Mouse (Mus musculus) adrenal gland, postnatal 4 days (tissue): ENCODE data around the gene Hoxc6. TPM values are rescaled to one million over a fixed set of nuclear protein-coding genes. Genes with fewer than 3 reads are reported as not detected.

Experiments used
- DNase-seq, 2 experiments: peaks; one replicate each; pipeline ENCODE4 v3.0.0; 2021 to 2022; ENCODE audit warnings: low spot score in 2 of 2, mixed read lengths in 2 of 2
- total RNA-seq, 2 experiments: library from RNA; stranded (reverse); gene quantifications; 2 replicates each; pipeline ENCODE4 v1.2.3; 2021

Hoxc6 gene
- total RNA-seq, 2 experiments from 2014 or later, result 40.3 to 41.5 TPM

DNA sequence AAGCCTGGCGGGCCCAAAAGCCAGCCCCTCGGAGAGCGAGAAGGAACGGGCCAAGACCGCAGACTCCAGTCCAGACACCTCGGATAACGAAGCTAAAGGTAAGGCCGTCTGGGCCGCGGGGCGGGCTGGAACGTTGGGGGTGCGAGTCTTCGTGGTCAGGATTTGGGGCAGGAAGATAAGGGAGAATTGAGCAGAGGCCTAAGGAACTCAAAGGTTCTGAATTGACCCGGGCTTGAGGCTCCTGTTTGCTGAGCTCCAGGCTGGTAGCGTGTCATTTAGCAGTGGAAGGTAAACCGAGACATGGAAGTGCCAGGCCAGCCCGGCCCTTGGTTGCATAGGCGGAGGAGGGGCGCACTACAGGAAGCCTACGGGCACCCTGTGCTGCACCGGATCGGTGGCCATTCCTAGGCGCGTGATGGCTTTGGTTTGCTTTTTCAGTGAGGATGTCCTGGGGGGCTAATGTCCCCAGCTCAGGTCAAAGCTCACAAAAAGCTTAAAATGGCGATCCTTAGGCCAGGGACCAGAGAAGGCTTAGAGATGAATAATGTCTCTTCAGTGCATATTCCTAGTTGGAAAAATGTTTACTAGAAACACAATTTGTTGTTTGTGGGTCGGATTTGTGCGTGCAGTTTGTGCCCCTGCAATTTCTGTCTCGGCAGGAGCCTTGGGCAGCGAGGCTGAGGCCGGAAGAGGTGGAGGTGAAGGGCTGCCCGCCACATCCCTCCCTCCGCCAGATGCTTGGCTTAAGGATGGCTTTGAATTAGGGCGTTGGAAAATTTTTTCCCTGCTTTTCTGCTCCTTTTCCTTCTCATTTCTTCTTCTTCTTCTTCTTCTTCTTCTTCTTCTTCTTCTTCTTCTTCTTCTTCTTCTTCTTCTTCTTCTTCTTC is 30.3 kb upstream of the Hoxc6 start:
- no peak for DNase-seq

GRCm38 (mm10) chr15:102969296-102969695 is 28.8 kb upstream of the Hoxc6 start:
- no peak for DNase-seq

DNA sequence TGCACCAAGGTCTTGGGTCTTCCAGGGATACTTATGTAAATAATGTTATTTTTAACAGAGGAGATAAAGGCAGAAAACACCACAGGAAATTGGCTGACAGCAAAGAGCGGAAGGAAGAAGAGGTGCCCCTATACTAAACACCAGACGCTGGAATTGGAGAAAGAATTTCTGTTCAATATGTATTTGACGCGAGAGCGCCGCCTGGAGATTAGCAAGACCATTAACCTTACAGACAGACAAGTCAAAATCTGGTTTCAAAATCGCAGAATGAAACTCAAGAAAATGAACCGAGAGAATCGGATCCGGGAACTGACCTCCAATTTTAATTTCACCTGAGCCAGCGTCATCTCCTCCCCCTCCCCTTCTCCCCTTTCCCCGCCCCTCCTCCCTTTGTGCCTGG is 27.3 kb upstream of the Hoxc6 start:
- no peak for DNase-seq

- no peak for DNase-seq
Observed at GRCm38 (mm10) chr15:102972254-102972653, 25.8 kb upstream of the Hoxc6 start.

DNA sequence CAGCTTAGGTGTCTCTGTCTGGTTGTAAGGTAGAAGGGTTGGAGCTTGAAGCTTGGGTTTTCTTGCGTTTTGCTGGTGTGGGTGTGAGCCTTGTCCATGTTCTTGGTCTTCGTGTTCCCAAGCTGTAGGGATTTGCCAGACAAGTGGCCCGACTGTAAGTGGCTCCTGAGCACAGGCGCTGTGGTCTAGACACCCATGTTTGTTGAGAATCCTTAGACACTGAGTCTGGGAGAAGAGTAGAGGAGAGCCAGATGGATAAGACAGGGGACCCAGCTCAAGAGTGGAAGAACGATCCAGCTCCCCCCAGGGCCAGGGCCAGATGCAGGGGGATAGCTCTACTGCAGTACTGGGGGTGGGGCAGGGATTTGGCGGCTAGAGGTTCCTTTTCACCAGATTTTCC is 25.3 kb upstream of the Hoxc6 start:
- no peak for DNase-seq

GRCm38 (mm10) chr15:102975034-102975433 is 23.0 kb upstream of the Hoxc6 start:
- DNase-seq, result no peak

DNA sequence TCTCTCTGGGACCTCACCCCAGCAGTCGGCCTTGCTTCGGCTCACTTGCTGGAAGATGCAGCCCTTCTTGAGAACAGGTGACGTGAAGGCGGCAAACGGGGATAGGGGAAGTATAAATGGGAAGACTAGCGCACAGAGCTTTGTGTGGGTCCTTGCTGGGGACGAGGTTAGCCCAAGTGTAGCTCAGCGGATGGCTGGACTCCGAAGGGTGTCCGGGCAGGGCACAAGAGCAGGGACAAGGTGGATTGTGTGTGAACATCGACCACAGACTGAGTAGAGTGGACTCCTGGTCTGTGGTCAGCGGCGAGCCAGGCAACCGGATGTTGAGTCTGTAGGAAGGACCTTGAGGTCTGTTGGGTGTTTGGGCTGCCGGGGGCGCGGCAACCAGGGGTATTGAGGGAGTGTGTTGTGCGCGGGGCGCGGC is 22.4 kb upstream of the Hoxc6 start:
- DNase-seq, result no peak

DNA sequence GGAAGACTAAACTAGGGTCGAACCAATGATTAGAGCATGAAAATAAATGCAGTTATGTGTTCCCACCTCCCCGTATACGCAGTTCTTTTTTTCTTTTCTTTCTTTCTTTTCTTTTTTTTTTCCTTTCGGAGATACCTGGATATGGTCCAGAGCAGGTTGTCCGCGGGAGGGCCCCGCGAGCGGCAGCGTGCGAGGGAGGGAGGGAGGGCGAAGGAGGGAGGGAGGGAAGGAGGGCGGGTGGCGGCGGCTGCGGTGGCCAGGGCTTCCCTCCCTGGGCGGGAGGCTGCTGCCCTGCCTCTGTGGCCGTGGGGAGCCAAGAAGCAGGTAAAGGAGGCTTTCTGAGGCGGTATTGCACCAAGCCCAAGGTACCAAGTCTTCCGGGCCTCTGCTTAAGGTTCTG is 21.9 kb upstream of the Hoxc6 start, which contains the start of gene Hoxc9:
Gene Hoxc9 (plus strand): TSS at position 269 of the 400 bp plus-strand sequence.
- no peak for DNase-seq

DNA sequence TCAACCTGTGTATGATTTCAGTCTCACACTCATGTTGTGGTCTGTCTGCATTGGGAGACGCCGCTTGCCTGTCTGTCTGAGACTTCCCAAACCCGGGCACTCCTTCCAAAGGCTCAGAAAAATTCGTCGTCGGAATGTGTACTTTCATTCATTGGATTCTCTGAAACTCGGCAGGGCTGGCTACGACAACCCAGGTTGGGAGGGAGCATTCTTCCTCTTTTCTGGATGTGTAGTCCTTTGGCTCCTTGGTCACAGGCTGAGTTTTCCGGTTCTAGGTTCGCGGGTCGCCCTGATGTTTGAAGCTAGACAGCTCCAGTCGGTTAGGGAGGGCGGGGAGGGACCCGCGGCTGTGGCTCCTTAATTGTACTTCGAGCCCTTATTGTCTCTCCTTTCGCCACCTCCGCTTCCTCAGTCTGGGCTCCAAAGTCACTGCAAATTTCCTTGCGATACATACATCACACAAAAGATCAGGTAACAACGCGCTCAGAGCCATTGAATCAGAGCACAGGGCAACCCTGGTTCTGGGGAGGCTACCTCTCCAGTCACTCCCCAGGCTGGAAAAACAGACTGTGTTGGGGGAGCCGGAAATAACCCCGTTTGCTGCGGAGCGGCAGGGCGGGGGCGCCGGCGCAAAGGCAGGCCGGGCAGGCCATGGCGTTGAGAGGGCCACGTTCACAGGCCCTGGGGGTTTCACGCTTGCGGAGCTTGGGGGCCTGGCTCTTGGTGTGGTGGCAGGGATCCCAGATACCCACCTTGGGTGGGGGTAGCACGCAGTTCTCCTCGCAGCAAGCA is 21.2 kb upstream of the Hoxc6 start:
- no peak for DNase-seq

DNA sequence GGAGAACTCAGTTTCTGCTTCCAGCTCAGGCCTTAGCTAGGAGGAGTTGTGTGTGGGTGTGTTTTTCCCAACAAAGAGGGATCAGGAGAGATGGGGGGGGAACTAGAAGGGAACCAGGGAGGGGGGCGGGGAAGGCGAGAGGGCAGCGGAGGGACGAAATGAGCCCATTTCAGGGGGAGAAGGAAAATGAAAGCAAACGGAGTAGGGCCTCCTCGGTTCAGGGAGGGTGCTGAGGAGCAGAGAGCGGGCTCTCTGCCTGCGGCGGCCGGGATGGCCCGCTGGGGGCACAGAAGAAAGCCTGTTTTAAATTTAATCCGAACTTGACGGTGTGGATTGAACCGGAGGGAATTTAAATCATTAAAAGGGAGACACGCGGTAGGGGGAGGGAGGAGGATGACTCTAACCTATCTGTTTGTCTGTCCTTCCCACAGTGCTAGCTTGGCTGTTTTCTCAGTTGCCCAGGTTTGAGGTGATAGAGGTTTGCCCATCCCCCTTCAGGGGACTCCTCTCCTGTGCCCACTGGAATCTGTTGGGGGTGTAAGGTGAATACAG is 20.6 kb upstream of the Hoxc6 start:
- no peak for DNase-seq

- no peak for DNase-seq
Observed at GRCm38 (mm10) chr15:102978615-102979515, 19.2 kb upstream of the Hoxc6 start.

- no peak for DNase-seq
Observed at GRCm38 (mm10) chr15:102979936-102980335, 18.1 kb upstream of the Hoxc6 start.

- DNase-seq, result no peak
Observed at GRCm38 (mm10) chr15:102980352-102980751, 17.7 kb upstream of the Hoxc6 start.

DNA sequence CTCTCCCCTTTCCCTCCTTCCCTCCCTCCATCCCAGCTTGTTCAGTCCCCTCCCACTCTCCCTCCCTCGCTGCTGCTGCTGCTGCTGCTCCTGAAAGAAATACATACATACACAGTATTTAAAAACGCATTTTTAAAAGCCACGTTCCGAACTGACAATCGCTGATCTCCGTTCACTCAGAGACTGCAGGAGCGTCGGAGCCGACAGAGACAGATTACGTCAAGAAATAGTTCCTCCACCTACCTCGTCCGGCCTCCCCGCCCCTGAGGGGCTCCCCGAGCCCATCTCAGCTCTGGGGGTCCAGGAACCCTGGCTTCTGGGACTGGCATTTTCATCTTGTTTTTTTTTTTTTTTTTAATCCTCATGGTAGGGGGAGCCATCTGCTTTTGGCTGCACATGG is 17.1 kb upstream of the Hoxc6 start:
- DNase-seq, result no peak

- no peak for DNase-seq
Observed at GRCm38 (mm10) chr15:102981379-102982288, 16.4 kb upstream of the Hoxc6 start.

GRCm38 (mm10) chr15:102983716-102984115 is 14.3 kb upstream of the Hoxc6 start:
- DNase-seq, result no peak

DNA sequence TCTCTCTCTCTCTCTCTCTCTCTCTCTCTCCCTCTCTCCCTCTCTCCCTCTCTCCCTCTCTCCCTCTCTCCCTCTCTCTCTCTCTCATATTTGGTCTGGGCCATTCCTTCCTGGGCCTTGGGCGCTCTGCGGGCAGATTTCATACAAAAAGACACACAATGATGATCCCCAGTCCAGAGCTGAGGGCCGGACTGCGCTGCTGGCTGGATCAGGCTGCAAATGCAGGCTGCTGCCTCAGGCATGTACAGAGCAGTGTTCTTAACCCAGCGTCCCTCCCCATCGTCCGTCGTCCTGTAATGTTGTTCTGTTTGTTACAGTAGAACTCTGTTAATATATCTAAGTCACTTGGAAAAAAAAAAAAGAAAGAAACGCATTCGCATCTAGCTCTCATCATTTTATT is 13.5 kb upstream of the Hoxc6 start:
- no peak for DNase-seq

- no peak for DNase-seq
Observed at GRCm38 (mm10) chr15:102984925-102985324, 13.1 kb upstream of the Hoxc6 start.

- DNase-seq, result peak; percentile 88
Observed at GRCm38 (mm10) chr15:102987124-102987833, 10.8 kb upstream of the Hoxc6 start.
